Mouse (Mus musculus) midbrain, embryonic 15.5 days (tissue): Measurements from ENCODE around the gene Osbpl7. TPM values are rescaled to one million over a fixed set of nuclear protein-coding genes. Genes with fewer than 3 reads are reported as not detected.

Experiments
- ATAC-seq: fragments of 200-750 bp; cut with Nextera tagmentation; replicated peaks from 2 replicates; pipeline ENCODE4 v1.8.0; 2017; ENCODE audit warnings: moderate TSS enrichment
- H3K27ac ChIP-seq: fragments of 300-500 bp; sonication (generic); 2 replicates; pipeline ENCODE4 v1.5.1; 2015; ENCODE audit warnings: mild to moderate bottlenecking, inconsistent platforms
- H3K27me3 ChIP-seq: fragments of 300-500 bp; sonication (generic); replicated peaks from 2 replicates; pipeline ENCODE4 v1.6.1; 2015; ENCODE audit warnings: inconsistent platforms
- H3K36me3 ChIP-seq: fragments of 300-500 bp; sonication (generic); replicated peaks from 2 replicates; pipeline ENCODE4 v1.6.1; 2015; ENCODE audit warnings: inconsistent platforms
- H3K4me1 ChIP-seq: fragments of 300-500 bp; sonication (generic); 2 replicates; pipeline ENCODE4 v1.6.1; 2015; ENCODE audit warnings: inconsistent platforms
- H3K4me2 ChIP-seq: fragments of 300-500 bp; sonication (generic); 2 replicates; pipeline ENCODE4 v1.6.1; 2015; ENCODE audit warnings: inconsistent platforms, mild to moderate bottlenecking, moderate library complexity
- H3K4me3 ChIP-seq: fragments of 300-500 bp; sonication (generic); 2 replicates; pipeline ENCODE4 v1.5.1; 2015; ENCODE audit warnings: mild to moderate bottlenecking, inconsistent platforms
- H3K9ac ChIP-seq: fragments of 300-500 bp; sonication (generic); 2 replicates; pipeline ENCODE4 v1.6.1; 2015; ENCODE audit warnings: mild to moderate bottlenecking, inconsistent platforms
- H3K9me3 ChIP-seq: fragments of 300-500 bp; sonication (generic); 2 replicates; pipeline ENCODE4 v1.6.1; 2016; ENCODE audit warnings: inconsistent platforms
- WGBS: fragments of 180-500 bp; shearing (Covaris S2); methylation state at CpG from one replicate; pipeline ENCODE4 v1.1.7; 2015; ENCODE audit warnings: mixed read lengths; 5-methylcytosine and 5-hydroxymethylcytosine counted together
- polyA plus RNA-seq: library from polyadenylated mRNA; unstranded; fragments of >200 nt; fragmentation: Nextera tagmentation; extraction: Ambion mirVana; gene quantifications from 2 replicates; pipeline ENCODE4 v1.2.1, GENCODE M21; 2015

Osbpl7 gene
- polyA plus RNA-seq = 12.8 and 14.1 TPM in 2 replicates

GRCm38 (mm10) chr11:97050216-97050943 is at the start of gene Osbpl7:
Gene Osbpl7 (plus strand): TSS chr11:97050628.
- Histone ChIP-seq H3K9me3 (no peaks in the 10 kb centered on the region), H3K27ac (peak within 1 kb of the TSS; percentile 67), H3K4me1 (peaks cover 27% of the 10 kb centered on the region), H3K9ac (peak within 1 kb of the TSS; percentile 79), H3K4me2 (peak within 1 kb of the TSS; percentile 96), H3K27me3 (no peaks in the 10 kb centered on the region), H3K4me3 (peak within 1 kb of the TSS; percentile 61), H3K36me3 (peaks cover 19% of the 10 kb centered on the region; the same call in 1 of the 2 replicates)
- WGBS = 6% methylated on average over 18 of the region's 18 CpGs
- peak; percentile 86 for ATAC-seq

GRCm38 (mm10) chr11:97003170-97003569 is 47.3 kb upstream of the Osbpl7 start:
- 37% methylated on average over 5 of the region's 5 CpGs for WGBS
- no peak for ATAC-seq
- no peaks in the 10 kb centered on the region for H3K4me1 ChIP-seq

GRCm38 (mm10) chr11:97007093-97007794 is 43.2 kb upstream of the Osbpl7 start:
- H3K4me3 ChIP-seq = no peak overlapping the region
- 70% methylated on average over 9 of the region's 9 CpGs for WGBS
- no peaks in the 10 kb centered on the region for H3K9me3 ChIP-seq
- H3K36me3 ChIP-seq = no peaks in the 10 kb centered on the region
- H3K27me3 ChIP-seq = peaks cover 8% of the 10 kb centered on the region; the same call in 1 of the 2 replicates
- H3K4me1 ChIP-seq = no peaks in the 10 kb centered on the region
- no peak overlapping the region for H3K4me2 ChIP-seq
- no peak for ATAC-seq
- no peak overlapping the region for H3K27ac ChIP-seq
- no peak overlapping the region for H3K9ac ChIP-seq

More at GRCm38 (mm10) chr11:97003170-97003569, 47.3 kb upstream of the Osbpl7 start:
- Histone ChIP-seq H3K4me2 (no peak overlapping the region), H3K4me3 (no peak overlapping the region), H3K27me3 (no peaks in the 10 kb centered on the region), H3K36me3 (no peaks in the 10 kb centered on the region), H3K9ac (no peak overlapping the region), H3K27ac (no peak overlapping the region), H3K9me3 (no peaks in the 10 kb centered on the region)

GRCm38 (mm10) chr11:97009198-97009790 is 41.1 kb upstream of the Osbpl7 start:
- Histone ChIP-seq H3K9me3 (no peaks in the 10 kb centered on the region), H3K9ac (no peak overlapping the region), H3K4me3 (no peak overlapping the region), H3K4me2 (no peak overlapping the region), H3K36me3 (no peaks in the 10 kb centered on the region), H3K27me3 (peaks cover 8% of the 10 kb centered on the region; the same call in 1 of the 2 replicates), H3K27ac (no peak overlapping the region), H3K4me1 (no peaks in the 10 kb centered on the region)
- no peak for ATAC-seq
- WGBS = 71% methylated on average over 8 of the region's 8 CpGs

- no peak for ATAC-seq
- Histone ChIP-seq H3K4me1 (peaks cover under 1% of the 10 kb centered on the region; the same call in 1 of the 2 replicates), H3K4me3 (no peak within 1 kb of the TSS), H3K9ac (no peak within 1 kb of the TSS), H3K27ac (no peak within 1 kb of the TSS), H3K36me3 (no peaks in the 10 kb centered on the region), H3K9me3 (no peaks in the 10 kb centered on the region), H3K4me2 (no peak within 1 kb of the TSS), H3K27me3 (peaks cover 42% of the 10 kb centered on the region)
- 27% methylated on average over 8 of the region's 8 CpGs for WGBS
Measured at GRCm38 (mm10) chr11:97013121-97013670, 37.2 kb upstream of the Osbpl7 start, which contains the start of gene Sp6. Gene Sp6 (plus strand): TSS chr11:97013394.

- Histone ChIP-seq H3K4me2 (peak overlapping the region; percentile 53), H3K36me3 (no peaks in the 10 kb centered on the region), H3K4me1 (peaks cover 24% of the 10 kb centered on the region), H3K9ac (no peak overlapping the region), H3K27ac (no peak overlapping the region), H3K4me3 (peak overlapping the region; percentile 31; the same call in 1 of the 2 replicates), H3K9me3 (no peaks in the 10 kb centered on the region), H3K27me3 (peaks cover 78% of the 10 kb centered on the region)
- under 1% methylated on average over 36 of the region's 36 CpGs for WGBS
- ATAC-seq = no peak
Measured at GRCm38 (mm10) chr11:97017696-97018582, 32.5 kb upstream of the Osbpl7 start.

- WGBS = under 1% methylated on average over 66 of the region's 68 CpGs
- Histone ChIP-seq H3K9ac (no peak overlapping the region), H3K27ac (no peak overlapping the region)
Measured at GRCm38 (mm10) chr11:97018583-97019344, 31.7 kb upstream of the Osbpl7 start.

GRCm38 (mm10) chr11:97019345-97019708 is 31.1 kb upstream of the Osbpl7 start:
- Histone ChIP-seq H3K36me3 (no peaks in the 10 kb centered on the region), H3K4me3 (no peak overlapping the region), H3K9me3 (no peaks in the 10 kb centered on the region), H3K27ac (no peak overlapping the region), H3K27me3 (peaks cover 92% of the 10 kb centered on the region), H3K9ac (no peak overlapping the region), H3K4me2 (no peak overlapping the region), H3K4me1 (peaks cover 24% of the 10 kb centered on the region)
- no peak for ATAC-seq
- WGBS = 3% methylated on average over 13 of the region's 13 CpGs

More at GRCm38 (mm10) chr11:97018583-97019344, 31.7 kb upstream of the Osbpl7 start:
- Histone ChIP-seq H3K4me3 (peak overlapping the region; percentile 31), H3K36me3 (no peaks in the 10 kb centered on the region), H3K27me3 (peaks cover 86% of the 10 kb centered on the region), H3K4me1 (peaks cover 24% of the 10 kb centered on the region), H3K9me3 (no peaks in the 10 kb centered on the region), H3K4me2 (peak overlapping the region; percentile 53)
- ATAC-seq = no peak

GRCm38 (mm10) chr11:97021121-97021765 is 29.2 kb upstream of the Osbpl7 start:
- Histone ChIP-seq H3K27me3 (peaks cover 89% of the 10 kb centered on the region), H3K9me3 (no peaks in the 10 kb centered on the region), H3K4me2 (peak overlapping the region; percentile 80), H3K4me1 (peaks cover 30% of the 10 kb centered on the region), H3K27ac (no peak overlapping the region), H3K4me3 (peak overlapping the region; percentile 45), H3K9ac (no peak overlapping the region), H3K36me3 (no peaks in the 10 kb centered on the region)
- WGBS = 1% methylated on average over 27 of the region's 27 CpGs
- no peak for ATAC-seq

GRCm38 (mm10) chr11:97021873-97022484 is 28.4 kb upstream of the Osbpl7 start:
- peak overlapping the region; percentile 45 for H3K4me3 ChIP-seq
- H3K36me3 ChIP-seq = no peaks in the 10 kb centered on the region
- peak overlapping the region; percentile 80 for H3K4me2 ChIP-seq
- peaks cover 31% of the 10 kb centered on the region for H3K4me1 ChIP-seq
- WGBS = 1% methylated on average over 50 of the region's 50 CpGs
- no peaks in the 10 kb centered on the region for H3K9me3 ChIP-seq
- no peak overlapping the region for H3K27ac ChIP-seq
- H3K27me3 ChIP-seq = peaks cover 82% of the 10 kb centered on the region
- peak overlapping the region; percentile 39 for H3K9ac ChIP-seq
- ATAC-seq = peak; percentile 60; the same call in 1 of the 2 replicates
